Mouse (Mus musculus) E14TG2a.4 (cell line): ENCODE data around the gene Cacna1a.

Experiments used
- CTCF ChIP-seq: conservative IDR thresholded peaks from 2 replicates; pipeline ENCODE4 v1.5.1; 2014; ENCODE audit warnings: low read length
- NANOG ChIP-seq: IDR thresholded peaks from 2 replicates; pipeline ENCODE4 v1.6.1; 2014; ENCODE audit warnings: borderline replicate concordance, low read length, mixed read lengths

DNA sequence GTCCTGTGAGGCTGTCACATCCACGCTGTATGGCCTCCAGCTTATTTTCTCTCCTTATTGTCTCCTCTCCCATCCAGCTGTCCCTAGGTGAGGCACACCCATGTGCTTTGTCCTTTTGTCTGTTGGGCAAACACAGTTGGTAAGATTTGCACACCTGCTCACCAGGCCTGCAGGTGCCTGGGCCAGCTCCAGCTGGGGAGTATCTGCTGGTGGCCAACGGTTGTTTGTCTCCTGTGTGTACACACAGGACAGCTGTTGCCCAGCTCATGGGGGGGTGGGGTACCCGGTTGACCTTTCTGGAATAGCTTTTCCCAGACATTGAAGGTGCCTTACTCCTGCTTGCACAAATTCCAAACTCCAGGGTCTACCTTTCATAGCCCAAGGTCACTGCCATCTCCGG is 37.3 kb upstream of the Cacna1a start:
- TF ChIP-seq CTCF, result no peak
- no peak for TF ChIP-seq NANOG
